Mouse (Mus musculus) stomach, embryonic 14.5 days (tissue): ENCODE data around the gene Prkrip1. TPM values are rescaled to one million over a fixed set of nuclear protein-coding genes. Genes with fewer than 3 reads are reported as not detected.

Experiments used
- ATAC-seq: fragments of 200-750 bp; cut with Nextera tagmentation; 2 replicates; pipeline ENCODE4 v1.8.0; 2017; ENCODE audit warnings: low read depth, moderate TSS enrichment; ENCODE audit not compliant: insufficient number of reproducible peaks, insufficient read depth, low FRiP score
- H3K27ac ChIP-seq: fragments of 300-500 bp; sonication (generic); 2 replicates; pipeline ENCODE4 v1.5.1; 2014; ENCODE audit warnings: mild to moderate bottlenecking, low read length, moderate library complexity, mixed read lengths
- H3K27me3 ChIP-seq: fragments of 300-500 bp; sonication (generic); 2 replicates; pipeline ENCODE4 v1.6.1; 2014; ENCODE audit warnings: low read length, control low read depth, mixed read lengths; ENCODE audit not compliant: control insufficient read depth, insufficient read depth
- H3K36me3 ChIP-seq: fragments of 300-500 bp; sonication (generic); 2 replicates; pipeline ENCODE4 v1.6.1; 2014; ENCODE audit warnings: mild to moderate bottlenecking, control low read depth, low read length, moderate library complexity, mixed read lengths; ENCODE audit not compliant: control insufficient read depth, insufficient read depth
- H3K4me1 ChIP-seq: fragments of 300-500 bp; sonication (generic); 2 replicates; pipeline ENCODE4 v1.6.1; 2014; ENCODE audit warnings: low read length, control low read depth, mixed read lengths; ENCODE audit not compliant: control insufficient read depth, insufficient read depth
- H3K4me2 ChIP-seq: fragments of 300-500 bp; sonication (generic); replicated peaks from 2 replicates; pipeline ENCODE4 v1.6.1; 2014; ENCODE audit warnings: low read depth, low read length, control low read depth
- H3K4me3 ChIP-seq: fragments of 300-500 bp; sonication (generic); 2 replicates; pipeline ENCODE4 v1.5.1; 2014; ENCODE audit warnings: low read depth, low read length, control low read depth
- H3K9ac ChIP-seq: fragments of 300-500 bp; sonication (generic); replicated peaks from 2 replicates; pipeline ENCODE4 v1.6.1; 2014; ENCODE audit warnings: low read depth, mild to moderate bottlenecking, control low read depth, low read length, moderate library complexity, mixed read lengths
- H3K9me3 ChIP-seq: fragments of 300-500 bp; sonication (generic); 2 replicates; pipeline ENCODE4 v1.6.1; 2016; ENCODE audit warnings: low read depth, low read length, control low read depth; ENCODE audit not compliant: control insufficient read depth
- WGBS: fragments of 180-500 bp; shearing (Covaris S2); extraction: QIAGEN DNeasy Blood & Tissue Kit; methylation state at CpG from one replicate; pipeline ENCODE4 v1.1.7; 2014; 5-methylcytosine and 5-hydroxymethylcytosine counted together
- polyA plus RNA-seq: library from polyadenylated mRNA; unstranded; fragments of >200 nt; fragmentation: Nextera tagmentation; extraction: Ambion mirVana; gene quantifications from 2 replicates; pipeline ENCODE4 v1.2.1, GENCODE M21; 2014

Gene Prkrip1
- polyA plus RNA-seq, 1 experiment from 2014 or later, result 50.9 TPM

GRCm38 (mm10) chr5:136143161-136143755 lies 55.5 kb downstream of the Prkrip1 start:
- Histone ChIP-seq H3K4me1 (peaks cover 4% of the 10 kb centered on the region; the same call in 1 of the 2 replicates), H3K27me3 (no peaks in the 10 kb centered on the region), H3K4me2 (no peak overlapping the region), H3K4me3 (no peak overlapping the region), H3K27ac (no peak overlapping the region), H3K9ac (no peak overlapping the region), H3K36me3 (peaks cover 28% of the 10 kb centered on the region), H3K9me3 (no peaks in the 10 kb centered on the region)
- WGBS, result 88% methylated on average over 6 of the region's 6 CpGs
- no peak for ATAC-seq

DNA sequence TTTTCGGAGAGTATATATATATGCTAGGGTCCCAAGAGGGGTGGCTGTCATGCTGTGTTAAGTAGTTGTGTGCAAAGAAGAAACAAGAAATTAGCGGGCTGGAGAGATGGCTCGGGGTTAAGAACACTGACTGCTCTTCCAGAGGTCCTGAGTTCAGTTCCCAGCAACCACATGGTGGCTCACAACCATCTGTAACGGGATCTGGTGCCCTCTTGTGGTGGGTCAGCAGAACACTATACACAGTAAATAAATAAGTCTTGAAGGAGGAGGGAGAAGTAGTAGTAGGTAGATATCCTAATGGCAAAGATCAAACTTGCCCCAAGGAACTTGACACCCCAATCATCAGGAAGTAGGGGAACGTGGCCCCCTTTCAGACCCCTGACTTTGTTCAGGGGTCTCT lies 56.0 kb downstream of the Prkrip1 start:
- 89% methylated on average over 5 of the region's 5 CpGs for WGBS
- H3K27me3 ChIP-seq, result no peaks in the 10 kb centered on the region
- no peak overlapping the region for H3K4me2 ChIP-seq
- H3K36me3 ChIP-seq, result peaks cover 28% of the 10 kb centered on the region
- no peaks in the 10 kb centered on the region for H3K9me3 ChIP-seq
- peaks cover 4% of the 10 kb centered on the region; the same call in 1 of the 2 replicates for H3K4me1 ChIP-seq
- no peak overlapping the region for H3K27ac ChIP-seq
- no peak overlapping the region for H3K9ac ChIP-seq
- no peak for ATAC-seq
- H3K4me3 ChIP-seq, result no peak overlapping the region

GRCm38 (mm10) chr5:136140057-136140482 lies 58.7 kb downstream of the Prkrip1 start:
- no peaks in the 10 kb centered on the region for H3K9me3 ChIP-seq
- 95% methylated on average over 10 of the region's 10 CpGs for WGBS
- no peaks in the 10 kb centered on the region for H3K27me3 ChIP-seq
- ATAC-seq, result no peak
- H3K9ac ChIP-seq, result no peak overlapping the region
- peaks cover 12% of the 10 kb centered on the region for H3K4me1 ChIP-seq
- no peak overlapping the region for H3K4me2 ChIP-seq
- H3K36me3 ChIP-seq, result peaks cover 28% of the 10 kb centered on the region
- no peak overlapping the region for H3K27ac ChIP-seq
- no peak overlapping the region for H3K4me3 ChIP-seq

GRCm38 (mm10) chr5:136139393-136139792 lies 59.4 kb downstream of the Prkrip1 start:
- WGBS, result 96% methylated on average over 13 of the region's 13 CpGs

GRCm38 (mm10) chr5:136137658-136138274 lies 61.0 kb downstream of the Prkrip1 start:
- H3K4me2 ChIP-seq, result no peak overlapping the region
- no peaks in the 10 kb centered on the region for H3K9me3 ChIP-seq
- peaks cover 12% of the 10 kb centered on the region for H3K4me1 ChIP-seq
- peaks cover 32% of the 10 kb centered on the region for H3K36me3 ChIP-seq
- ATAC-seq, result no peak
- H3K27ac ChIP-seq, result no peak overlapping the region
- no peak overlapping the region for H3K9ac ChIP-seq
- H3K27me3 ChIP-seq, result no peaks in the 10 kb centered on the region
- WGBS, result 76% methylated on average over 13 of the region's 13 CpGs
- H3K4me3 ChIP-seq, result no peak overlapping the region

More at GRCm38 (mm10) chr5:136139393-136139792, 59.4 kb downstream of the Prkrip1 start:
- Histone ChIP-seq H3K4me1 (peaks cover 12% of the 10 kb centered on the region), H3K4me2 (no peak overlapping the region), H3K9me3 (no peaks in the 10 kb centered on the region), H3K9ac (no peak overlapping the region), H3K27me3 (no peaks in the 10 kb centered on the region), H3K4me3 (no peak overlapping the region), H3K27ac (no peak overlapping the region), H3K36me3 (peaks cover 28% of the 10 kb centered on the region)
- no peak for ATAC-seq

- H3K9me3 ChIP-seq, result no peaks in the 10 kb centered on the region
- ATAC-seq, result peak; percentile 1; the same call in 1 of the 2 replicates
- H3K4me2 ChIP-seq, result peak overlapping the region; percentile 59
- WGBS, result 8% methylated on average over 20 of the region's 20 CpGs
- H3K27me3 ChIP-seq, result no peaks in the 10 kb centered on the region
- H3K4me1 ChIP-seq, result peaks cover 12% of the 10 kb centered on the region
- H3K9ac ChIP-seq, result peak overlapping the region; percentile 67
- peak overlapping the region; percentile 72 for H3K27ac ChIP-seq
- H3K4me3 ChIP-seq, result peak overlapping the region; percentile 82
- H3K36me3 ChIP-seq, result peaks cover 32% of the 10 kb centered on the region
Measured at GRCm38 (mm10) chr5:136136292-136136990, 62.3 kb downstream of the Prkrip1 start.

- H3K4me1 ChIP-seq, result peaks cover 12% of the 10 kb centered on the region
- peak within 1 kb of the TSS; percentile 67 for H3K9ac ChIP-seq
- H3K4me3 ChIP-seq, result peak within 1 kb of the TSS; percentile 82
- H3K4me2 ChIP-seq, result peak within 1 kb of the TSS; percentile 64
- under 1% methylated on average over 60 of the region's 60 CpGs for WGBS
- ATAC-seq, result peak; percentile 91
- H3K27ac ChIP-seq, result peak within 1 kb of the TSS; percentile 72
- peaks cover 32% of the 10 kb centered on the region for H3K36me3 ChIP-seq
- H3K27me3 ChIP-seq, result no peaks in the 10 kb centered on the region
- no peaks in the 10 kb centered on the region for H3K9me3 ChIP-seq
Measured at GRCm38 (mm10) chr5:136135571-136136291, 63.0 kb downstream of the Prkrip1 start, which contains the start of the genes Lrwd1 and Alkbh4. Lrwd1 (minus strand) TSS chr5:136136074. Alkbh4 (plus strand) TSS chr5:136136146.
